Mouse (Mus musculus): Measurements from ENCODE around the gene Scamp5.

GRCm38 (mm10) chr9:57493532-57493931, 25.7 kb upstream of the Scamp5 start:
- TF ChIP-seq CTCF (IDR thresholded peaks at IDR 0.05; ENCODE audit: low read depth, low read length) (no peak), GATA1 (IDR thresholded peaks at IDR 0.05; ENCODE audit: borderline replicate concordance, low read length) (no peak)

All from G1E (cell line).